Mouse (Mus musculus) midbrain, postnatal 0 days (tissue): ENCODE data around the gene 1810065E05Rik. TPM values are rescaled to one million over a fixed set of nuclear protein-coding genes. Genes with fewer than 3 reads are reported as not detected.

ENCODE experiments used
- ATAC-seq: fragments of 200-750 bp; cut with Nextera tagmentation; 2 replicates; pipeline ENCODE4 v1.8.0; 2017; ENCODE audit warnings: moderate number of reproducible peaks, mild to moderate bottlenecking, moderate TSS enrichment, moderate library complexity; ENCODE audit not compliant: low FRiP score
- DNase-seq: peaks from one replicate; pipeline ENCODE4 v3.0.0-alpha.2; 2015; ENCODE audit warnings: low spot score
- H3K27ac ChIP-seq: fragments of 300-500 bp; sonication (generic); 2 replicates; pipeline ENCODE4 v1.5.1; 2014; ENCODE audit warnings: low read depth, mild to moderate bottlenecking, low read length, mixed read lengths
- H3K27me3 ChIP-seq: fragments of 300-500 bp; sonication (generic); 2 replicates; pipeline ENCODE4 v1.6.1; 2014; ENCODE audit warnings: low read length, control low read depth, mixed read lengths; ENCODE audit not compliant: insufficient read depth
- H3K36me3 ChIP-seq: fragments of 300-500 bp; sonication (generic); 2 replicates; pipeline ENCODE4 v1.6.1; 2014; ENCODE audit warnings: low read length, control low read depth, mixed read lengths; ENCODE audit not compliant: insufficient read depth
- H3K4me1 ChIP-seq: fragments of 300-500 bp; sonication (generic); 2 replicates; pipeline ENCODE4 v1.6.1; 2014; ENCODE audit warnings: mild to moderate bottlenecking, control low read depth, antibody characterized with exemption, low read length, mixed read lengths; ENCODE audit not compliant: insufficient read depth
- H3K4me2 ChIP-seq: fragments of 300-500 bp; sonication (generic); 2 replicates; pipeline ENCODE4 v1.6.1; 2014; ENCODE audit warnings: low read depth, mild to moderate bottlenecking, low read length, mixed read lengths; ENCODE audit not compliant: poor library complexity, severe bottlenecking
- H3K4me3 ChIP-seq: fragments of 300-500 bp; sonication (generic); 2 replicates; pipeline ENCODE4 v1.5.1; 2014; ENCODE audit warnings: low read depth, mild to moderate bottlenecking, low read length, moderate library complexity
- H3K9ac ChIP-seq: fragments of 300-500 bp; sonication (generic); replicated peaks from 2 replicates; pipeline ENCODE4 v1.6.1; 2014; ENCODE audit warnings: mild to moderate bottlenecking, low read length, moderate library complexity, mixed read lengths; ENCODE audit not compliant: poor library complexity, severe bottlenecking
- H3K9me3 ChIP-seq: fragments of 300-500 bp; sonication (generic); 2 replicates; pipeline ENCODE4 v1.6.1; 2016; ENCODE audit warnings: low read length, control low read depth
- CTCF ChIP-seq: IDR thresholded peaks from 2 replicates; pipeline ENCODE4 v1.5.1; 2016; ENCODE audit warnings: antibody characterized with exemption, mild to moderate bottlenecking
- WGBS: fragments of 180-500 bp; shearing (Covaris S2); extraction: QIAGEN DNeasy Blood & Tissue Kit; methylation state at CpG from one replicate; pipeline ENCODE4 v1.1.7; 2014; 5-methylcytosine and 5-hydroxymethylcytosine counted together
- polyA plus RNA-seq: library from polyadenylated mRNA; unstranded; fragments of >200 nt; fragmentation: Nextera tagmentation; extraction: Ambion mirVana; gene quantifications from 2 replicates; pipeline ENCODE4 v1.2.1, GENCODE M21; 2015
- total RNA-seq: library from RNA; depleted of rRNA; stranded (reverse); fragments of >200 nt; gene quantifications from 2 replicates; pipeline ENCODE4 v1.2.3, GENCODE M21; 2014

Gene 1810065E05Rik
- total and polyA plus RNA-seq, 2 experiments from 2014 or later = not detected

- 36% methylated on average over 6 of the region's 6 CpGs for WGBS
- peak; percentile 75 for ATAC-seq
These were observed 20.8 kb upstream of the 1810065E05Rik start for GRCm38 (mm10) chr11:58399985-58400645.

GRCm38 (mm10) chr11:58400655-58401054 is 20.3 kb upstream of the 1810065E05Rik start:
- no peaks in the 10 kb centered on the region for H3K27me3 ChIP-seq
- H3K9me3 ChIP-seq = no peaks in the 10 kb centered on the region
- 24% methylated on average over 5 of the region's 5 CpGs for WGBS
- H3K4me3 ChIP-seq = no peak overlapping the region
- TF ChIP-seq CTCF = no peak
- H3K36me3 ChIP-seq = no peaks in the 10 kb centered on the region
- H3K9ac ChIP-seq = no peak overlapping the region
- no peaks in the 10 kb centered on the region for H3K4me1 ChIP-seq
- 0 out of 2 replicates have a peak overlapping the region, but pooled peaks have one; percentile 7 for H3K4me2 ChIP-seq
- no peak overlapping the region for H3K27ac ChIP-seq
- ATAC-seq (no peak), DNase-seq (peak; percentile 6)

More at GRCm38 (mm10) chr11:58399985-58400645, 20.8 kb upstream of the 1810065E05Rik start:
- H3K36me3 ChIP-seq = no peaks in the 10 kb centered on the region
- H3K9me3 ChIP-seq = no peaks in the 10 kb centered on the region
- H3K4me2 ChIP-seq = peak overlapping the region; percentile 15; the same call in 1 of the 2 replicates
- no peak overlapping the region for H3K9ac ChIP-seq
- H3K4me3 ChIP-seq = no peak overlapping the region
- no peak for TF ChIP-seq CTCF
- no peak overlapping the region for H3K27ac ChIP-seq
- no peaks in the 10 kb centered on the region for H3K27me3 ChIP-seq
- peak; percentile 33 for DNase-seq
- H3K4me1 ChIP-seq = no peaks in the 10 kb centered on the region

GRCm38 (mm10) chr11:58408066-58408465 is 12.8 kb upstream of the 1810065E05Rik start:
- TF ChIP-seq CTCF = no peak
- 68% methylated on average over 3 of the region's 3 CpGs for WGBS
- Histone ChIP-seq H3K36me3 (no peaks in the 10 kb centered on the region), H3K4me3 (no peak overlapping the region), H3K27ac (no peak overlapping the region), H3K4me1 (no peaks in the 10 kb centered on the region), H3K9ac (no peak overlapping the region), H3K27me3 (no peaks in the 10 kb centered on the region), H3K4me2 (no peak overlapping the region), H3K9me3 (no peaks in the 10 kb centered on the region)
- DNase-seq = peak; percentile 6
- ATAC-seq = no peak

- Histone ChIP-seq H3K9ac (no peak overlapping the region), H3K4me2 (no peak overlapping the region), H3K4me3 (no peak overlapping the region), H3K36me3 (no peaks in the 10 kb centered on the region), H3K9me3 (no peaks in the 10 kb centered on the region), H3K4me1 (no peaks in the 10 kb centered on the region), H3K27me3 (no peaks in the 10 kb centered on the region), H3K27ac (no peak overlapping the region)
- ATAC-seq = no peak
- WGBS = 83% methylated on average over 3 of the region's 3 CpGs
- no peak for DNase-seq
- no peak for TF ChIP-seq CTCF
These were observed 2.6 kb upstream of the 1810065E05Rik start for GRCm38 (mm10) chr11:58418336-58418735.

- WGBS = 84% methylated on average over 3 of the region's 3 CpGs
These were observed 11.3 kb downstream of the 1810065E05Rik start, which contains the start of gene Gm12253 for GRCm38 (mm10) chr11:58432259-58432658. Gene Gm12253, plus strand, starts transcription at chr11:58432559.

GRCm38 (mm10) chr11:58437866-58438265 is 17.0 kb downstream of the 1810065E05Rik start:
- Histone ChIP-seq H3K4me1 (no peaks in the 10 kb centered on the region), H3K9me3 (no peaks in the 10 kb centered on the region), H3K27ac (no peak overlapping the region), H3K4me3 (no peak overlapping the region), H3K4me2 (no peak overlapping the region), H3K36me3 (no peaks in the 10 kb centered on the region), H3K27me3 (no peaks in the 10 kb centered on the region), H3K9ac (no peak overlapping the region)
- ATAC-seq = no peak
- TF ChIP-seq CTCF = no peak
- WGBS = 71% methylated on average over 5 of the region's 5 CpGs
- DNase-seq = no peak

More at GRCm38 (mm10) chr11:58432259-58432658, 11.3 kb downstream of the 1810065E05Rik start, which contains the start of gene Gm12253:
- Histone ChIP-seq H3K4me1 (no peaks in the 10 kb centered on the region), H3K4me2 (no peak within 1 kb of the TSS), H3K27me3 (no peaks in the 10 kb centered on the region), H3K9me3 (no peaks in the 10 kb centered on the region), H3K9ac (no peak within 1 kb of the TSS), H3K27ac (no peak within 1 kb of the TSS), H3K36me3 (no peaks in the 10 kb centered on the region), H3K4me3 (no peak within 1 kb of the TSS)
- ATAC-seq = no peak
- DNase-seq = no peak
- no peak for TF ChIP-seq CTCF
